Comparison of ENCODE assay signal across 25 mouse cellular contexts in the genomic region with DNA sequence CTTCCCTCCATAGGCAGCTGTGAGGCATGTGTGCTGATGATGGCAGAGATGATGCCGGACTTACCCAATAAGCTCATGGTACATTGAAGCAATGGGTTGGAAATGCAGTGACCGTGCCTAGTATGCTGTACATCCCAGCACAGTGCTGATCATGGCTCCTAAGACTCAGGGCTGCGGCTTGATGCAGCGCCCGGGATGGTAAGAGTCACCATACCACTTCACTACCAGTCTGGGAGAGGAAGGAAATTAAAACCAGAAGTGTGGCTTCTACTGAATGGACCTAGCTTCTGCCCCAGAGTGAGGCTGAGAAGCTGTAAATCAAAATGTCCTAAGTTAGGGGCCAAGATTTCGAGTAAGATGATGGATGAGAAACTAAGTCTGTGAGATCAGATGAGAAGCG.
DNase-seq lines count a peak whose midpoint lies in the region; ATAC-seq and TF ChIP-seq lines count a peak whose summit lies in the region.
"Had no signal": no experiment of that assay in that cellular context is flagged by ENCODE, and none has a peak within 500 bp of the region (broad histone marks: within the 10 kb centered on the region; RNA-seq: fewer than 3 reads in every experiment).

No protein-coding gene starts in this region.

- H3K9ac ChIP-seq in embryonic facial prominence, embryonic 11.5 days (replicated peaks; ENCODE audit: low read length), result no peak overlapping the region
- H3K9ac ChIP-seq in limb, embryonic 11.5 days (ENCODE audit: low read length), result no peak overlapping the region
- H3K9ac ChIP-seq in midbrain, postnatal 0 days (replicated peaks; ENCODE audit: low read length, poor library complexity, severe bottlenecking), result no peak overlapping the region
- H3K9ac ChIP-seq: forebrain, embryonic 12.5 days; heart, embryonic 12.5 days; hindbrain, embryonic 14.5 days; liver, embryonic 14.5 days; lung, embryonic 14.5 days; midbrain, embryonic 15.5 days had no signal

- no peaks in the 10 kb centered on the region for H3K36me3 ChIP-seq in kidney, adult 2 months (ENCODE audit: control insufficient read depth, insufficient read depth, low read length)
- H3K36me3 ChIP-seq in embryonic facial prominence, embryonic 11.5 days (replicated peaks; ENCODE audit: control insufficient read depth, insufficient read depth, low read depth, low read length), result no peaks in the 10 kb centered on the region
- H3K36me3 ChIP-seq in limb, embryonic 11.5 days (ENCODE audit: control insufficient read depth, insufficient read depth, low read length), result no peaks in the 10 kb centered on the region
- no peaks in the 10 kb centered on the region for H3K36me3 ChIP-seq in midbrain, postnatal 0 days (ENCODE audit: insufficient read depth, low read length)
- H3K36me3 ChIP-seq: forebrain, embryonic 12.5 days; G1E; heart, embryonic 12.5 days; midbrain, embryonic 15.5 days had no signal

- 76% methylated on average over 7 of the region's 7 CpGs for WGBS in kidney, adult 2 months
- WGBS in embryonic facial prominence, embryonic 11.5 days, result 73% methylated on average over 7 of the region's 7 CpGs
- 37% methylated on average over 7 of the region's 7 CpGs for WGBS in limb, embryonic 11.5 days
- 94% methylated on average over 7 of the region's 7 CpGs for WGBS in midbrain, postnatal 0 days

- ATAC-seq in embryonic facial prominence, embryonic 11.5 days (replicated peaks; ENCODE audit: insufficient number of reproducible peaks, low FRiP score, low TSS enrichment, low read depth), result no peak
- ATAC-seq in limb, embryonic 11.5 days (ENCODE audit: insufficient number of reproducible peaks, low FRiP score, low TSS enrichment, low read depth), result no peak
- ATAC-seq in midbrain, postnatal 0 days (ENCODE audit: low FRiP score), result no peak
- no peak for ATAC-seq in monocyte, adult 5-6 weeks (replicated peaks; ENCODE audit: insufficient number of reproducible peaks, low FRiP score, low TSS enrichment, poor library complexity, severe bottlenecking)
- ATAC-seq: inflammation-experienced regulatory T-cells, adult 6 months; midbrain, embryonic 15.5 days had no signal

- TF ChIP-seq POLR2A in kidney, adult 2 months (IDR thresholded peaks at IDR 0.05; ENCODE audit: low read depth, low read length), result no peak

- no peak overlapping the region for H3K4me3 ChIP-seq in kidney, adult 2 months (ENCODE audit: insufficient read depth, low read depth, low read length)
- H3K4me3 ChIP-seq in embryonic facial prominence, embryonic 11.5 days (ENCODE audit: low read depth, low read length), result no peak overlapping the region
- H3K4me3 ChIP-seq in limb, embryonic 11.5 days (ENCODE audit: low read depth, low read length), result no peak overlapping the region
- no peak overlapping the region for H3K4me3 ChIP-seq in midbrain, postnatal 0 days (ENCODE audit: low read depth, low read length)
- H3K4me3 ChIP-seq: erythroblast, embryonic 14.5 days; forebrain, embryonic 12.5 days; heart, embryonic 12.5 days; midbrain, embryonic 15.5 days had no signal

- no peaks in the 10 kb centered on the region for H3K4me1 ChIP-seq in kidney, adult 2 months (ENCODE audit: control insufficient read depth, insufficient read depth, low read length)
- no peaks in the 10 kb centered on the region for H3K4me1 ChIP-seq in embryonic facial prominence, embryonic 11.5 days (ENCODE audit: control insufficient read depth, insufficient read depth, low read length)
- peaks cover 14% of the 10 kb centered on the region for H3K4me1 ChIP-seq in limb, embryonic 11.5 days (ENCODE audit: control insufficient read depth, insufficient read depth, low read length)
- H3K4me1 ChIP-seq in midbrain, postnatal 0 days (ENCODE audit: insufficient read depth, low read length), result no peaks in the 10 kb centered on the region

- H3K27ac ChIP-seq in kidney, adult 2 months (ENCODE audit: insufficient read depth, low read depth, low read length), result no peak overlapping the region
- H3K27ac ChIP-seq in embryonic facial prominence, embryonic 11.5 days (replicated peaks; ENCODE audit: low read depth, low read length), result no peak overlapping the region
- peak overlapping the region; percentile 12; the same call in 1 of the 2 replicates for H3K27ac ChIP-seq in limb, embryonic 11.5 days (replicated peaks; ENCODE audit: low read depth, low read length)
- no peak overlapping the region for H3K27ac ChIP-seq in midbrain, postnatal 0 days (ENCODE audit: low read depth, low read length)
- H3K27ac ChIP-seq: forebrain, embryonic 12.5 days; hindbrain, embryonic 14.5 days; liver, embryonic 14.5 days; midbrain, embryonic 15.5 days had no signal

- no peak overlapping the region for H3K4me2 ChIP-seq in embryonic facial prominence, embryonic 11.5 days (ENCODE audit: low read depth, low read length)
- H3K4me2 ChIP-seq in limb, embryonic 11.5 days (ENCODE audit: low read depth, severe bottlenecking), result no peak overlapping the region
- no peak overlapping the region for H3K4me2 ChIP-seq in midbrain, postnatal 0 days (ENCODE audit: low read depth, low read length, poor library complexity, severe bottlenecking)
- H3K4me2 ChIP-seq: forebrain, embryonic 12.5 days; heart, embryonic 12.5 days; hindbrain, embryonic 14.5 days; lung, embryonic 14.5 days; midbrain, embryonic 15.5 days had no signal

- peak; percentile 31 for DNase-seq in kidney, adult 2 months
- no peak for DNase-seq in kidney, adult 11 months
- DNase-seq in embryonic facial prominence, embryonic 11.5 days (ENCODE audit: low spot score), result peak; percentile 29
- DNase-seq in limb, embryonic 11.5 days (ENCODE audit: low spot score), result no peak
- DNase-seq in thymus, postnatal 14 days, result no peak
- DNase-seq in midbrain, postnatal 0 days (ENCODE audit: low spot score), result no peak
- DNase-seq: adrenal gland, adult 8-10 months; B cell, adult 2 months; cerebellum, adult 2 months; cerebellum, postnatal 36 days; heart, postnatal 14 days; kidney, adult 8-10 months; kidney, postnatal 10 days; left cerebral cortex, postnatal 4 days; lung, embryonic 14.5 days; thymus, adult 18-20 months had no signal

- H3K9me3 ChIP-seq in embryonic facial prominence, embryonic 11.5 days (replicated peaks; ENCODE audit: control insufficient read depth, low read length), result no peaks in the 10 kb centered on the region
- no peaks in the 10 kb centered on the region for H3K9me3 ChIP-seq in limb, embryonic 11.5 days (ENCODE audit: control insufficient read depth, low read length)
- H3K9me3 ChIP-seq in midbrain, postnatal 0 days (ENCODE audit: low read length), result no peaks in the 10 kb centered on the region
- H3K9me3 ChIP-seq: forebrain, embryonic 12.5 days; heart, embryonic 12.5 days; midbrain, embryonic 15.5 days had no signal

- TF ChIP-seq CTCF in kidney, adult 2 months (conservative IDR thresholded peaks at IDR 0.05; ENCODE audit: insufficient read depth, insufficient read length, low read depth, low read length), result no peak
- no peak for TF ChIP-seq CTCF in midbrain, postnatal 0 days (IDR thresholded peaks at IDR 0.05)

- no peaks in the 10 kb centered on the region for H3K27me3 ChIP-seq in kidney, adult 2 months (replicated peaks; ENCODE audit: control insufficient read depth, insufficient read depth, low read length)
- H3K27me3 ChIP-seq in embryonic facial prominence, embryonic 11.5 days (ENCODE audit: control insufficient read depth, insufficient read depth, low read length), result no peaks in the 10 kb centered on the region
- no peaks in the 10 kb centered on the region for H3K27me3 ChIP-seq in limb, embryonic 11.5 days (ENCODE audit: control insufficient read depth, insufficient read depth, low read length)
- no peaks in the 10 kb centered on the region for H3K27me3 ChIP-seq in midbrain, postnatal 0 days (ENCODE audit: insufficient read depth, low read length)
- H3K27me3 ChIP-seq: heart, embryonic 12.5 days; midbrain, embryonic 15.5 days had no signal

Comparison
In these comparisons a context has a peak if more than half of its experiments do, and no peak if none do; other contexts are left out.
1. DNase-seq: peak in kidney, adult 2 months (single experiment) and embryonic facial prominence, embryonic 11.5 days (single experiment); none in kidney, adult 11 months (single experiment), limb, embryonic 11.5 days (single experiment), thymus, postnatal 14 days (single experiment) and midbrain, postnatal 0 days (single experiment).